Mouse (Mus musculus): ENCODE measurements around the gene Prss35.
A peak's percentile ranks its signal among the peaks of the same experiment; 100 is the strongest.

Gene Prss35

DNA sequence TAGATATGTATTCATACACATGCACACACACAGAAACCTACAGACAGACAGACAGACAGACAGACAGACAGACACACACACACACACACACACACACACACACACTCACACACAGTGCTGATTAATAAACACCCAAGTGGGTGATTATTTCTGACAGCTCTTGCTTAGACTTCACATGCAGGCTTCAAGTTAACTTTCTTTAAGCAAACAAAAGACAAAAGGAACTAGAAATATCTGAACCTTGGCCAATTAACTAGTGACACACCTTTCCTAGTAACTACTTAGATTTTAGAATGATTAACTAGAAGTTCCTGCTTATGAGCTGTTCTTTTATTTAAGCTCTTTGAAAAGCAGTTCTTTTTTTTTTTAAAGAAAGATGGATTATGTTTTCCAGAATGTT is 9.1 kb upstream of the Prss35 start:
- DNase-seq (ENCODE audit: low read depth, low spot score), result no peak

DNA sequence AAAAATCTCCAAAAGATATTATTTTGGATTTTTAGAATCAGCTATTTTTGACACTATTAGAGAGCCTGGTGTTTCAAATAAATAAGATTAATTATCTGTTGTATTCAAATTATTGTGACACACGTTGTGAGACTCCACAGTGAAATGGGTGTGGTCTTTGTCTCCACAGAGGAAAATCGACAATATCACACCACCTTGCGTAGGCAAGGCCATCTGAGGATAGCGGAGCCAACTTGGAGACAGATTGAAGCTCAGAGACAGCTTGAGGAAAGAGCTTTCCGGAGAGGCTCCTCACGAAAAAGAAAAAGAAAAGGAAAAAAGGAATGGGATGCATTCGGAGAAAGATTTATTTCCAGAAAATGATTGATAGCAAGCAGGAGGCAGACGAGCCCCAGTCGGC is 8.7 kb upstream of the Prss35 start:
- DNase-seq (ENCODE audit: low read depth, low spot score), result no peak

DNA sequence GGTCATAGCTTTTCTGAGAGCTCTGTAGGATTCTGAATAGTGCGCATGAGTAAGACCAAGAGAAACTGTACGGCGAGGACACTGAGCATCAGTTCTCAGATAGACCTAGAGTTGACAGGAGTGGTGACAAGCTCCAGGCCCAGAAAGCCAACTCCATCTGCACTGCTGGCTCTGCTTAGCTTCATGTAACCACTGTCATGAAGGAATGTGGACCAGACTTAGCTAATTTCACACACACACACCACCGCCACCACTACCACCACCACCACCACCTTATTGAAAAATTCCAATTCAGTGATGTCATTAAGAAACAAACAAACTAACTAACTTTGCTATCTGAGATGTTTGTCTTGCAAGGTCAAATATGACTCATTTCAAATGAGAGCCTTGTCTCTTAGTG is 6.5 kb upstream of the Prss35 start:
- DNase-seq (ENCODE audit: low read depth, low spot score), result no peak

DNA sequence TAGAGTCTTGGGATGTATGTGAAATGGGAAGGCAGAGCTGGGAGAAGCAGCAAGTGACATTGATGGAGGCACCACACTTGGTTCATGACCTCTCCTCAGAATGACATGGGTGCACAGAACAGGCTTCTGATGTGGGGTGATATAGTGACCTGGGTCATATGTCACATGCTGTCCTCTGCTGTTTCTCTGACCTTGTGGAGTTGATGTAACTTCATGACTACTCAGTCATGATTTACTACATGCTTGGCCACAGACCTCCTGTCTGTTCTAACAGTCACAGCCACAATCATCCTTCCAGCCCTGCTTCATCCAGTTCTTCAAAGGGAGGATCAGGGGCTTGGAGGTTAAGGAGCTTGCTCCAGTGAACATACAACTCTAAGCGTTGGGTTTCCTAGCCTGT is 5.4 kb upstream of the Prss35 start:
- no peak for DNase-seq (ENCODE audit: low read depth, low spot score)

DNA sequence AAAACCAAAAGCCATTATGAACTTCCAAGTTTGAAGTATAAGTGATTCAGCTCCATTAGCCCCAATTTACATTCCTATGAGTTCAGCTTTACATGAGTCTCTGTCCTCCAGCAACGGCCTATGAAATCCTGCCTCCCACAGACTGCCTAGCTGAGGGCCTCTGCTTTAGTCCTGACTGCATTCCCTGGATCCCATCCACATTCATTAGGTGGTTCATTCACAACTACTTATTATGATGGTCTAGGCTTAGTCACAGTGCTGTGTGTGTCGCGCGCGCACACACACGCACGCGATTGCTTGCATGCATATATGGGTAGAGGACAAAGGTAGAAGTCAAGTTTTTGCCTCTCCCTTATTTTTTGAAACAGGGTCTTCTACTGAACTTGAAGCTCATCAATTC is 4.6 kb upstream of the Prss35 start:
- DNase-seq (ENCODE audit: low read depth, low spot score), result no peak

DNA sequence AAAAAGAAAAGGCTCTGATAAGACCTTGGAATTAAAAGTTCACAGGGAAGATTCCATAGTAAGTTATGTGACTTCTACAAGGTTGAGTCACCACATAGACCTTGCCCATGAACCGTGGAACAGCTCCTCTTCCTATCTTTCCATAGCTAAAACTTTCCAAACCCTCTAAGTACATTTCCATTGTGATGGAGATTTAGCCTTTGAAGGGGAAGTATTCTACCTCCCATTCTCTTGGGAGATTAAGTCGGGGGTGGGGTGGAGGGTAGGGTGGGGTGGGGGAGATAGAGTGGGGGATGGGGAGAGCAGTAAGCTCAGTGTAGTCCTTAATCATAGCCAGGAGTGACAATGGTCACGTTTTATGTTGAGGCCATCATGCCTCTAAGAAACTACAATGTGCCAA is 3.5 kb upstream of the Prss35 start:
- no peak for DNase-seq (ENCODE audit: low read depth, low spot score)

DNA sequence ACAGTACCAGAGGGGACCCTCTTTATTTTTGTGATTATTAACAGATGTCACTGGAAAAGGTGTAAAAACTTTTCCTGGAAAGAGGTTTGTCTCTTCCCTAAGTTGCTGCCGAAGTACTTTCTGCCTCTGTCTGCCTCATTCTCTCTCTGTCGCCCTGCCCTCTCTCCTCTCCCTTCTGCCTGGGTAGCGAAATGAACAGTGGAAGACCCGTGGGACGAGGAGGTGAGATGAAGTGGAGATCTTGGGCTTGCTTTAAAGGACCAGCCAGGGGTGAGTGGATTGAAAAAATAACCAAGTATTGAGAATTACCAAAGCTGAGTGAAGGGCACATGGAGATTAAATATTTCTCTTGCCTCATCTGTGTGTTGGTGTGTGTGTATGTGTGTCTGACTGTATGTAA is 592 bp downstream of the Prss35 start:
- DNase-seq (ENCODE audit: low read depth, low spot score), result no peak

DNA sequence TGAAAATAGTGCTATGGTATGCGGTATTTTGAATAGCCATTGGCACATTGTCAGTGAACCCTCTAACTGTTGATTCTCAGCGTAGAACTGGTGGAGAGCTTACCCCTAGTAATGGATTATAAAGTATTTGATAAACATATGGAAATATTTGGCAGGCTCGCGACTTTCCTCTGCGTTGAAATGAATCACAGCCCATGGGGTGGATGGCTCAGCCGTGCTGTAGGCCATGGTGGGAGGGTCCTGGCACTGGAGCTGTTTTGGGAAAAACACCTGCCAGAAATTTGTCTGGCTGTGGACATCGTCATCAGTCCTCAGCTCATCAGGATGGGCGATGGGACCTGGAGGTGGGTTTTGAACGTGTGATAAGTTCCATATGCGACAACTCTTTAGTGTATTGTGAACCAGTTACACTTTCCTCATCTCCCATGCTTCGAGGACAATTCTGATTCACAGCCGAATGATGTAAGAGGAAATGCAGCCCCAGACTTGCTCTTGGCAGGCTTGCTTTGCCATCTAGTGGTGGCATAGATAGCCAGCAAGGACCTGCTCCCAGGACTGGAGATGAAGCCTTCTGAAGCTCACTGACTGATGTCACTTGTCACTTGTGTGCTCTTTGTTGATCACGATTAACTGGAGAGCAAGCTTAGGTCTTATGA is 2.6 kb downstream of the Prss35 start:
- peak; percentile 68 for DNase-seq (ENCODE audit: low read depth, low spot score)

DNA sequence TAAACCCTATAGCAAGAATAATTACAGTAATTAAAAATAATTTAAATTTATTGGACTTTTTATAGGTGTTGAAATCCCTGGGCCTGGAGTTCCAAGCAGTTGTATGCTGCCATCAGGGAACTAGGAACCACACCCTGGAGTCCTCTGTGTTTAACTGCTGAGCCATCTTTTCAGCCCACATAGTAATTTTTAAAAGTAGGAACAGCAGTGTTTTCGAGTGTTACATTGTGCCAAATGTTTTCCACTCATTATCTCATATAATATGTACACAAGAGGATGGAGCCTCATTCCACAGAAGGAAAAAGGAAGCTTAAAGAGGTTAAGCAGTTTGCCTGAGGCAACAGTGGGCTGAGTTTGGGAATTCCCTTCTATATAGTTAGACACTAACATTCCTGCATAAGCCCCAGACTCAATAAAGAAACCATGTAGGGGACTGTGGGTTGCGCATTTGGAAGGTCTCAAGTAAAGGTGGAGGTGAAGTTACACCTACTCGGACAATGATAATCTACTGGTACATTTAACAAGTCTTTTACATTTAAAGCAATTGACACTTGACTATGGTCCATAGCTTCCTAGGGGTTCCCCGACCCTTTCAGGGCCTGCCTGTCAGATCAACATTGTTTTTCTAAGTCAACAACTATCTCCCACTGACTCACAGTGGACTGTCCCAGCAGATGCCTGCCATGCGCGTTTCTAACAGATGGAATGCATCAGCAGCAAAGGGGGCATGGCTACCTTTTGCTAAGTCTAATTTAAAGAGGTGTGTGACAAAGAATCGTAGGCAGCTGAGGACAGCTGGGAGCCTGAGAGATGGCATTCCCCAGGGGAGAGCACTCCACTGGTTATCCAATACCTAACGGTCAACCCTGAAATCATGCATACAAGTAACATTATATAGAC is 19.3 kb downstream of the Prss35 start:
- no peak for DNase-seq (ENCODE audit: low read depth, low spot score)

DNA sequence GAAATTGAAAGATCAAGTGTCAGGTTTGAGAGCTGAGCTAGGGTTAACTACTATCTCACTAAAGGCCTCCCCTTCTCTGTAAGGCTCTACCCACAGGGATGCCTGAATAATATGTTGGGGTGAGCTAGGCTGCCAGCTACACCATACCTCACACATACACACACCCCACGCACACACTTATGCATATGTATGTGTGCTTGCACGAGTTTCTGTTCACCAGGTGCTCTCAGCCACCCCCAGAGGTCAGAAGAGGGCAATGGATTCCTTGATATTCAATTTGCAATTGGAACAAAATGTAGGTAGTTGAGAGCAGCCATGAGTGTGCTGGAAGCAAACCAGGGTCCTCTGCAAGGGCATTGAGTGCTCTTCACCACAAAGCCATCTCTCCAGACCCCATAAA is 20.6 kb downstream of the Prss35 start:
- no peak for DNase-seq (ENCODE audit: low read depth, low spot score)

DNA sequence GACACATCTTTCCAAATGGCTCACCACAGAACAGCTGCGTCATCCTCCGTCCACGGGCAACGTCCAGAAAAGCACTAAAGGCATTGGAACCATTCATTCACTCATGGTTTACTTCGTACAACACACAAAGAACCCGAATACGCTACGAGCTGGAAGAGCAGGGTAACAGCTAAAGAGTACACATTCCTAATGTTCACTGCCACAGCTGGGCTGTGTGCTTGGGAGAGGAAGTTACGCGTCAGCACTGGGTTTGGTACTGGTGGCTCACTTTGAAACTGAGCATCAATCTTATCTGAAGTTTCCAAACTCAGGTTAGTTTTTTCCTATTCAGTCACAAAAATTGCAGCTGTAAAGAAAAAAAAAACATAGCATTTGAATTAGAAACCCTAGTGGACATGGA is 23.5 kb downstream of the Prss35 start:
- no peak for DNase-seq (ENCODE audit: low read depth, low spot score)

DNA sequence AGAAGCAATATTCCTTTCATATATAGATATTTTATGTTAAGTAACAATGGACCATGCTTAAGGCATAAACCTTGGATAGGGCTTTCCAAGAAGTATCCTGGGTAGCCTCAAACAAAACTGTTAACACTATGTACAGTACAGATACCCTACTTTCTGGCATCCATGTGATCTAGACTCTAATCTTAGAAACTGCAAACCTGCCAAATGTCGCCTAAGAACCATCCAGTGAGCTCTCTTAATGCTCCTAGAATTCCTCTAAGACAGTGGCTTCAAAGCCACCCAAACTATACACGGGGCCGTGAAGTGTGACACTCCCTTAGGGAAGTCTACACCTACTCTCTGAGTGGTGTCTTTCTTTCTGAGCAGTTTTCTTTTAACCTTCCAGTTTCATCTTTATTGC is 29.4 kb downstream of the Prss35 start:
- DNase-seq (ENCODE audit: low read depth, low spot score), result no peak

DNA sequence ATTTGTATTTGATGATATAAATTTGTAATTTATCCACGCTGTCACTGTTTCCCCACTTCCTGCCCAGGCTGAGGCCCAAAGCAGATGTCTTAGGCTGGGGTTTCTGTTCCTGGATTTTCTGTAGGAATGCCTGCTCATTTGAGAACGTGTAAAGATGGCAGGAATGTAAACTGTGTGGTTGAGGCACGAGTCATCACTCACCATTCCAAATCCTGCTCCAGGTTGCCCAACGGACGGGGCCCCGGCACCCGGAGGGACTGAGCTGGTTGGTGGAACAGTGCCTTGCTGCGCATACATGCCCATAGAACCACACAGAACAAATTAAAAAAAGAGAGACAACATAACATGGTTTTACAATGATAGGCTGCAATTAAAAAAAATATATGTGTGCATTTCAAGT is 30.5 kb downstream of the Prss35 start:
- no peak for DNase-seq (ENCODE audit: low read depth, low spot score)

DNA sequence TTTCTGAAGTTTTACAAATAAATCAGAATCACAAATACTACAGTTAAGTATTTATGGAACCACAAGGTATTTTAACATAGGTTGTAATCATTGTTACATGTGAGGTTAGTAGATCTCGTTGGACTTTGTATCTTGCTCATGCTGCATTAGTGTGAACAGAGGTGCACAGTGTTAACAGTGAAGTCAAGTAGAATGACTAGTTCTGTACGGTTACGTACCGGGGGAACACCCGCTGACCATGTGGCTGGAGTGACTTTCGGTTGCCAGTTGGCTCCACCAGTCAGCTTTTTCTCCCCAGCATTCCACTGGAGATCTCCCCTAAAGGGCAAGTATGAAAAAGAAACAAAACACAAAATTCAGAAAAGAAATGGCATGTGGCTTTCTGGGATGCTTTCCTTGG is 31.9 kb downstream of the Prss35 start:
- DNase-seq (ENCODE audit: low read depth, low spot score), result no peak

DNA sequence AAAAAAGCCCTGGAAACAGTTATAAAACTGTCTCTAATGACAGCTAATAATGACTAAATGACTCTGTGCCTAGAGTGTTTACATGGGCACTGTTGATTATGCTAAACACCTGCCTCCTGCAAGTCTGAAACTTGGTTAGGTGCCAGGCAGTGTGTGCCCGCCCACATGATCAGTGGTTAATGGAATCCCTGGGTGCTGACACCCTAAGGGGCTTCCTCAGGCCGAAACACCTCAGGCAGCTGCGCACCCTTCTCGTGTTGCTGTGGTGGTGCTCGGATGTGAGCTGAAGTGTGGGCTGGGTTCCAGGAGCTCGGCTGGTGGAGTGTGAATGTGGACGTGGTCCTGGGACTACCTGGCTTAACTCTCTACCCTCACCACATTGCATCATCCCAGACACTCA is 33.9 kb downstream of the Prss35 start:
- DNase-seq (ENCODE audit: low read depth, low spot score), result no peak

DNA sequence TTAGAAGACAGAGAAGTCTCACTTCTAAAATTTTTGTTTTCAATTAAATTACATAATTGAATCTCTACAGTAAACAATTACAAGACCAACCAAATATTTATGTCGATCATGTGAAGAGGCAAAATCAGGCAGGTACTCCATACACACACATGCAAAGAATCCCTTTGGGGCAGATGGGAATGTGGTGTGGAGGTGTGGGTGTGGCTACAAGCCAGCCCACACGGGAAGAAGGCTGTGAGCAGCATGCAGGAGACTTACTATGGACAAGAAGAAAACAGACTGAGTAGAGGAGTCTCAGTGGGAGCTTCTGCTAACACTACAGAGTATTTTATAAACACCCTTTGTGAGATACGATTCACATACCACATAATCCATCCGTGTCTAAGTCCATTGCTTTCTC is 34.8 kb downstream of the Prss35 start:
- DNase-seq (ENCODE audit: low read depth, low spot score), result no peak

DNA sequence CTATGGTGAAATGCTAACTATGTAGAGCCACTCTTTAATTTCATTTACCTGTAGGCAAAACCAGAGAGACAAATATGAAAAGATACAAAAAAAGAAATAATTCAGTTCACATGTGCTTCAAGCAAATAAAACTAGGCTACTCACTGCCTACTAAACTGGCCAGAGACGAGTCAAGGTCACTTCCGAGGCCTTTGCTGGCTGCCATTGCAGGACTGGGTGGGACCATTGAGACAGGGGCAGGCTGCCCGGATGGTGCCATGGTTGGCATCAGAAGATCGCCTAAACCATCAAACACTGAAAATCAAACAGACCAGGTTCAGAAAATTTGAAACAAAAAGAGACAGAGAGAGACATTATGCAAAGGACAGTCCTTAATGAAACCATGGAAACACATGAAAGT is 38.0 kb downstream of the Prss35 start:
- no peak for DNase-seq (ENCODE audit: low read depth, low spot score)

DNA sequence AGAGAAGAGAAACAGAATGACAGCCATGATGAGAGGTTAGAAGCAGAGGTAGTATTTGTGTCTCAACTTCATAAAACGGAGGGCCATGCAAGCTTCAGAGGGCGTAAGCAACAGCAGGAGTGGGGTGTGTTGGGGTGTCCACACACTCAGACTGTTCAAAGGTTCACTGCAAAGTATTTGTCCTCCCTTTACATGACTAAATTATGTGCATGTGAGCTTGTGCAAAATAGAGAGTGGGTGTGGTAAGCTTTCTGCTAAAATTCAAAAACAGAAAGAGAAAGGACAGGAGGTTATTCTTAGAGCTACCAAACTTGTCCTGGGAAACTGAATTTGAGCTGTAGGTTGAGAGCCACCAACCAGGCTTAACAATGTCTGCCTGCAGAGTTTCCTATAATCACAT is 39.4 kb downstream of the Prss35 start:
- DNase-seq (ENCODE audit: low read depth, low spot score), result no peak

DNA sequence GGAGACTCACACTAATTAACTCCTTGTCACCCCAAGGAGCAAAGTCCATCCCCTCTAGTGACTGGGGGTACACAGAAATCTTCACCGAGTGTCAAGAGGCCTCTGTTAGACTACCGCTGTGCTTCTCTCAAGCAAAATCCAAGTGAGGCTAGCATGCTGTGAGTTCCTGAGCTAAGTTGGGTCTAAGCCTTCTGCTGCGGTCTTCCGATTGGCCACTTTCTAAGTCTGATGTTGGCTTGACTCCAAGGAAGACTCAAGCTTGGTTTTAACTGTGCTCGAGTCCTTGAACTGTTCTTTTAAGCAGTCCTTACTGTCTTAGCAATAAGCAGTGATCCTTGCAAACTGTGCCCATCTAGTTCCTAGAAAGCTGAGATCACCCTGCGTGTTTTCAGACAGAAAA is 45.7 kb downstream of the Prss35 start:
- no peak for DNase-seq (ENCODE audit: low read depth, low spot score)

DNA sequence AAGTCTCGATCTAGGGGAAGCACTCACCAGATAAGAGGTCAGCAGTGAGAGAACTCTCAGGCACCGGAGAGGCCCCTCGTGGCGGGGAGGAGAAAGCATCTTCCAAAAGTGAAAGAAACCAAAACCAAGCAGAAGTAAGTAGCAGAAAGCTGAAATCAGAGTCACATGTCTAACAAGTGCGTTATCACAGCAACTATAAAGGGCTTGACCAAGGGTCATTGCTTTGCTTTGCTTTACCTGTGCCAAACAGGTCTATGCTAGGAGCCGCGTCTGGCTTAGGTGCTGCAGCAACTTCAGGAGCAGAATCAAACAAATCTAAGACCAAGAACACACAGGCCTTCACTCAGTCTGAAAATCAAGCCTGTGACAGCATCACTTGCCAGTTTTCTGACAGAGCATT is 48.5 kb downstream of the Prss35 start:
- DNase-seq (ENCODE audit: low read depth, low spot score), result no peak

DNA sequence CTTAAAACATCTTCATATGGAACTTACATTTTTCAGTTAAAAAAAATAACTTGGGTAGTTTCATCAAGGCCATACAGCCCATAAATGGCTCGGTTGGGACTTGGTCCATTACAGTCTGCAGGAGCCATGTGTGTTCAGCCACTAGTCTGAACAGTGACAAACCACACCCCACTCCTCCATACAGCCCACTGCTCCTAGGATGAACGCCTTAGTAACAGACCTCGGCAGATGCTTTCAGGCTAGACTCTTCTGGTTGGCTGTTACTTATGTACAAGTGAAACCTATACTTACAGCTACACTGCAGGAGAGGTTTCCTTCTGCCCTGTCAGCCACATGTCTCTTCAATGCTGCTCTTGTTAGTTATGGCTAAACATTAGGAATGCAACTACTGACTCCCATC is 51.8 kb downstream of the Prss35 start:
- no peak for DNase-seq (ENCODE audit: low read depth, low spot score)

DNA sequence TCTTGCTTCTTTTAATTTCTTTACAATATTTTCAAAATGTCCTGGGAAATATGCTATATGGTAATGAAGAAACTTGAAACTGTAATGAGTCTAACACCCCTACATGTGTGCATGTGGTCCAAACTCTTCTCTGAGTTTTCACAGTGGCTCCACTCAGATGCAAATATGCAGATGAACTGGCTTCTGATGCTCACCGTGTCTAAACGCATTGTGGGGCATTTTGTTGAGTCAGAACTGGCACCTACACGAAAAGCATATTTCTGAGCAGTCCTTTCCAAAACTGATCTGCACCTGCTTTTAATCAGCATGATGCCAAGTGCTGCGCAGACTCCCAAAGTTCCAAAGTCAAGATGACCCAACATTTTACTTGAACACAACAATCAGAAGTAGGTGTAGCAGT is 54.1 kb downstream of the Prss35 start:
- DNase-seq (ENCODE audit: low read depth, low spot score), result no peak

DNA sequence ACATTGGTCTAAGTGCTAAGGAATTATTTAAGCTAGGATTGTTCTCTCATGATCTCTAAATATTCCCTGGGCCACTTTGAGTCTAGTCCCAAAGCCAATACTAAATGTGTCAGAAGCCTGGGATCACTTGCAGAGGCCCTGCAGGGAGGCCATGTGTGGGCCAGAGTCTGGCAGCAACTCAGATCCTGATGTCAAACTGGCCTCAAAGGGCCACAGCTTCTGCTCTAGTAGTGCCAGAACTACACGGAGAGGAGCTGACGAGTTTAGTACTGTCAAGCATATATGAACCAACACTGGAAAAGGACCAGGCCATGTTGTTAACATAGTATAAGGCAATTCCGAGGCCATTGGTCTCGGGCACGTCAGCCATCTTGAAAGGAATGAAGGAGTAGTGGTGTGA is 54.7 kb downstream of the Prss35 start:
- no peak for DNase-seq (ENCODE audit: low read depth, low spot score)

Data from retina, postnatal 7 days (tissue).